Mouse (Mus musculus): ENCODE results near the gene Rnf10.

DNA sequence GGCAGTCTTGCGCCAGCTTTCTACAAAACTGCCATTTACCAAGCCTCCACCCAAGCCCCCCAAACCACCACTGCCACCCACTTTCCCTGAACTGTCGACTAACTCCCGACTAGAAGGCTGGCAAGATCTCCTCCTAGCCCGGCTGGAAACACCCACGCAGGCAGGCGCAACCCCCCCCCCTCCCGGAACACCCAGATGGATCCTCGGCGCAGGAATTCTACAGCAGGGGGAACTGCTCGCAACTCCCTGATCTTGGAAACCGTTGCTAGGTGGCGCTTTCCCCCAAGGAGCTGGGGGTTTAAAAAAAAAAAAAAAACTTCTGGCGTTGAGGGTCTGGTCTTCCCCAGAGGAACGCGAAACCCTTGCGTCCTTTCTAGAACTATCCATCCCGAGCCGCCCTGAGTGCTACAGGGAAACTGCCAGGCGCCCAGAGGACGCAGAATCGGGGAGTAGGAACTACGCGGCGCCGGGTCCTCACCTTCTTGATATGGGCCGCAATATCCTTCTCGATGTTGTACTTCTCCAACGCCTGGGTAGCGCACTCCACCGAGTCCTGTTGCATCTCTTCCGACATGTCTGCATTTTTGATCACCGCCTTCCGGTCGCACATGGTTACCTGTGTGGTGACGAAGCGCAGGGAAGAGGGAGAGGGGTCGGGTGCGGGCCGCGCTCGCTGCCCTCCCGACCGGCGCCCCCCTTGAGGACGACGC, 27.5 kb upstream of the Rnf10 start:
- TF ChIP-seq CTCF (conservative IDR thresholded peaks at IDR 0.05; ENCODE audit: low read length) = no peak
- no peak for TF ChIP-seq NANOG (IDR thresholded peaks at IDR 0.05; ENCODE audit: borderline replicate concordance, low read length)
